Mouse (Mus musculus) embryonic fibroblast, embryonic 13.5 days (primary cell): Measurements from ENCODE around the gene Wfikkn2. TPM values are rescaled to one million over a fixed set of nuclear protein-coding genes. Genes with fewer than 3 reads are reported as not detected.
A peak's percentile ranks its signal among the peaks of the same experiment; 100 is the strongest.

Experiments used
- H3K27ac ChIP-seq: 2 replicates; pipeline ENCODE4 v1.5.1; 2012; ENCODE audit warnings: low read length, control low read depth, inconsistent platforms; ENCODE audit not compliant: insufficient read depth
- H3K4me1 ChIP-seq: 2 replicates; pipeline ENCODE4 v1.6.1; 2011; ENCODE audit warnings: low read length; ENCODE audit not compliant: control insufficient read depth, insufficient read depth
- H3K4me3 ChIP-seq: 2 replicates; pipeline ENCODE4 v1.5.1; 2011; ENCODE audit warnings: mild to moderate bottlenecking, control low read depth, low read length; ENCODE audit not compliant: insufficient read depth
- CTCF ChIP-seq: IDR thresholded peaks from 2 replicates; pipeline ENCODE4 v1.5.1; 2011; ENCODE audit warnings: mild to moderate bottlenecking, control low read depth, low read length, moderate library complexity, borderline replicate concordance; ENCODE audit not compliant: insufficient read depth
- POLR2A ChIP-seq: IDR thresholded peaks from 2 replicates; pipeline ENCODE4 v1.6.1; 2011; ENCODE audit warnings: low read depth, mild to moderate bottlenecking, control low read depth, low read length, moderate library complexity
- polyA plus RNA-seq: library from polyadenylated mRNA; stranded (reverse); fragments of >200 nt; gene quantifications from 2 replicates; pipeline ENCODE4 v1.2.4, GENCODE M21; 2011; ENCODE audit warnings: low read depth; ENCODE audit not compliant: missing spikeins, insufficient read length

Gene Wfikkn2
- polyA plus RNA-seq, 1 experiment = 1.1 TPM

DNA sequence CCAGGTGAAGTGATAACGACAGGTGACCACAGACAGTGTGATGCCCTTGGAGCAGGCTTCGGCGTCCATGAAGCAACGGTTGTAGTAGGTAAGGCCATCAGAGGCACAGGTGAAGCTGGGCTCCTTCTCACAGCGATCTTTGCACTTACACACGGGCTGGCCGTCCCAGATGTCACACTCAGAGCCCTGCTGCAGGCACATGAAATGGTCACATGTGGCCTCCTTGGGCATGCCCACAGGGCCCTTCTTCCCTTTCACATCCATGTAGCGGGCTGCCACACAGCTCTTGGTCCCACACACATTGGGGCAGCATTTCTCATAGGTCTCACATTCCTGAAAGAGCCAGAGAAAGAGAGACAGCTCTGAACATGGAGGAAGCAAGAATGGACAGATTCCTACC, 7.0 kb downstream of the Wfikkn2 start:
- no peak for TF ChIP-seq POLR2A
- no peak for TF ChIP-seq CTCF
- Histone ChIP-seq H3K4me1 (0 out of 2 replicates have a peak, but pooled peaks cover 3% of the 10 kb centered on the region), H3K4me3 (no peak overlapping the region), H3K27ac (no peak overlapping the region)

DNA sequence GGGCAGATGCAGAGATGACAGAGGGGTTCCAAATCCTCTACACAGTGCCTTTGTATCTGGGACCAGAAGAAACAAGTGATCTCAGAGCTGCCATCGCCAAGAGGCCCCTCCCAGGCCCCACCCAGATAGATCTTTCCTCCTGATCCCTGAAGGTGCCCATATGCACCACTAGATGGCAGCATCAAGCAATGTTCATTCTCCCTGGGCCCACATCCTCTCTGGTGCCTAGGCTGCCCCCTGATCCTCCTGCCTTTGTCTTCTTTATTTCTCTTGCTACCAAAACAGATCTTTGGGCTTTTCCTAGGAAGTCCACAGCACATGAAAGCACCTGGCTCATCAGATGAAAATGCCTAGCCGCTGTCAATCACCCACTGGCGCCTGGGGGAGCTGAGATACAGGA, 9.7 kb downstream of the Wfikkn2 start:
- no peak overlapping the region for H3K27ac ChIP-seq
- H3K4me3 ChIP-seq = no peak overlapping the region
- peak; percentile 81; the same call in 1 of the 2 replicates for TF ChIP-seq CTCF
- TF ChIP-seq POLR2A = no peak
- H3K4me1 ChIP-seq = peaks cover 11% of the 10 kb centered on the region; the same call in 1 of the 2 replicates

GRCm38 (mm10) chr11:94234857-94235256, 10.9 kb downstream of the Wfikkn2 start:
- H3K4me1 ChIP-seq = peaks cover 11% of the 10 kb centered on the region; the same call in 1 of the 2 replicates
- TF ChIP-seq POLR2A (no peak), CTCF (no peak)
- H3K4me3 ChIP-seq = no peak overlapping the region
- H3K27ac ChIP-seq = no peak overlapping the region

GRCm38 (mm10) chr11:94234380-94234779, 11.4 kb downstream of the Wfikkn2 start:
- TF ChIP-seq POLR2A = no peak
- no peak for TF ChIP-seq CTCF
- Histone ChIP-seq H3K4me1 (peaks cover 11% of the 10 kb centered on the region; the same call in 1 of the 2 replicates), H3K27ac (no peak overlapping the region), H3K4me3 (no peak overlapping the region)

DNA sequence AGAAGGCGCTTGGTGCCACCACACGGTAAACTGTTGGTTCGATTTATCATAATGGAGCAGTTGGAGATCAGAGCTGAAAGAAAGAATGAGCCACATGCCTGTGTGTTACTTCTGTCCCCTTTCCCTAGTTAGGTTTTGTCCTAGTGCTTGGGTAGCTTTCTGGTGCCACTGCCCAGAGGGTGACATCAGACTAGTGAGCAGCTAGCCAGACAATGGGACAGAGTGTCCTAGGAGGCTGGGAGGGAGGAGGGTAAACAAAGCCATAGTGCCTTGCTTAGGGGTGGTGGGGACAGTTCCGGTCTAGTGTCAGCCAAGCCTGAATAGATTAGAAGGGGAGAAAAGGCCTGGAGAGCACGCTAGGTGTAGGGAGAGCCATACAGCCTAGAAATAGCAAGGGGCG, 12.4 kb downstream of the Wfikkn2 start:
- no peak for TF ChIP-seq CTCF
- TF ChIP-seq POLR2A = no peak
- Histone ChIP-seq H3K4me1 (peaks cover 11% of the 10 kb centered on the region; the same call in 1 of the 2 replicates), H3K27ac (no peak overlapping the region), H3K4me3 (no peak overlapping the region)

GRCm38 (mm10) chr11:94231821-94232552, 13.8 kb downstream of the Wfikkn2 start:
- no peak overlapping the region for H3K27ac ChIP-seq
- no peak for TF ChIP-seq CTCF

GRCm38 (mm10) chr11:94230244-94230643, 15.6 kb downstream of the Wfikkn2 start:
- TF ChIP-seq POLR2A = no peak
- no peak overlapping the region for H3K27ac ChIP-seq

More at GRCm38 (mm10) chr11:94231821-94232552, 13.8 kb downstream of the Wfikkn2 start:
- H3K4me1 ChIP-seq = peaks cover 11% of the 10 kb centered on the region; the same call in 1 of the 2 replicates
- H3K4me3 ChIP-seq = no peak overlapping the region

GRCm38 (mm10) chr11:94229207-94229960, 16.4 kb downstream of the Wfikkn2 start:
- Histone ChIP-seq H3K4me1 (peaks cover 11% of the 10 kb centered on the region; the same call in 1 of the 2 replicates), H3K4me3 (no peak overlapping the region), H3K27ac (no peak overlapping the region)
- no peak for TF ChIP-seq POLR2A
- TF ChIP-seq CTCF = no peak

More at GRCm38 (mm10) chr11:94230244-94230643, 15.6 kb downstream of the Wfikkn2 start:
- Histone ChIP-seq H3K4me3 (no peak overlapping the region), H3K4me1 (peaks cover 11% of the 10 kb centered on the region; the same call in 1 of the 2 replicates)

DNA sequence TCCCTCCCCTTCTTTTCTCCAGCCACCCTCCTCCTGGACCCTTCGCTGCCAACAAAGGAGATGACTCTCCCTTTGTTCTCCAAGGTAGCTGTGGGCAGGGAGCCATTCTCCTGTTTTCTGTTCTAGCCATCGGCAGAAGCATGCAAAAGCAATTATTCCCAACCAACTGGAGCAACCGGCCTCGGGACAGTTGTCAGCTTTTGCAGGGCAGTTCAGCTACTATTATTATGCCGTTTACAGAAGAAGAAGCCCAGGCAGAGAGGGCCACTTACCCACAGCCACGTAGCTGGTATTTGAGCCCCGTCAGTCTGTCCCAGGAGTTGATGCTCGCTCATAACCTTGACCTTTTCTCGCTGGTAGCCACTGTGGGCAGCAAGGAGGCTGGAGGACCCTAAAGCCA, 17.4 kb downstream of the Wfikkn2 start:
- no peak overlapping the region for H3K27ac ChIP-seq
- H3K4me1 ChIP-seq = peaks cover 11% of the 10 kb centered on the region; the same call in 1 of the 2 replicates
- H3K4me3 ChIP-seq = no peak overlapping the region
- TF ChIP-seq POLR2A (no peak), CTCF (no peak)

DNA sequence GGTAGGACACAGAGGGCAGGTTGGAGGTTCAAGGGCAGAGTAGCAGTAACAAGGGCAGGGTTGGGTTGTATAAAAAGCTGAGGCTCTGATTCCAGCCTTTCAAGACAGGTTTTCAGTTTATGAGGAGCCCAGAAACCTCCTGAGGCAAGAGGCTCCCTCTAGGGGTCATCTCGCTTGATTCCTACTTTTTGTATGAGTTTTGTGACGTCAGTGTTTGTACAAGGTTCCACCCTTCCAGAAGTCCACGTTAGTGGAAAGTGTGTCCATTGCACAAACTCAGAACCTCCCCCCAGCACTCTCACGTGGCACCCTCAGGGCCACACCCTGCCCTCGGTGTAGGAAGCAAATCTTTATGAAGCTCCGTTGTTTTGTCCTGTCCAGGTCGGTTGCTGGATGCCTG, 19.8 kb downstream of the Wfikkn2 start:
- TF ChIP-seq CTCF = no peak
- no peak for TF ChIP-seq POLR2A
- H3K27ac ChIP-seq = no peak overlapping the region
- no peaks in the 10 kb centered on the region for H3K4me1 ChIP-seq
- H3K4me3 ChIP-seq = no peak overlapping the region
